Mouse (Mus musculus) embryonic facial prominence, embryonic 10.5 days (tissue): ENCODE data around the gene Mbnl1. TPM values are rescaled to one million over a fixed set of nuclear protein-coding genes. Genes with fewer than 3 reads are reported as not detected.

Experiments used
- DNase-seq: peaks from one replicate; pipeline ENCODE4 v3.0.0-alpha.2; 2017; ENCODE audit warnings: low spot score
- H3K27ac ChIP-seq: fragments of 300-500 bp; sonication (generic); replicated peaks from 2 replicates; pipeline ENCODE4 v1.5.1; 2016; ENCODE audit warnings: mild to moderate bottlenecking
- H3K27me3 ChIP-seq: fragments of 300-500 bp; sonication (generic); replicated peaks from 2 replicates; pipeline ENCODE4 v1.6.1; 2016; ENCODE audit warnings: low read depth, mild to moderate bottlenecking; ENCODE audit not compliant: poor library complexity, severe bottlenecking
- H3K36me3 ChIP-seq: fragments of 300-500 bp; sonication (generic); replicated peaks from 2 replicates; pipeline ENCODE4 v1.6.1; 2016; ENCODE audit warnings: mild to moderate bottlenecking, moderate library complexity
- H3K4me1 ChIP-seq: fragments of 300-500 bp; sonication (generic); 2 replicates; pipeline ENCODE4 v1.6.1; 2016
- H3K4me3 ChIP-seq: fragments of 300-500 bp; sonication (generic); 2 replicates; pipeline ENCODE4 v1.5.1; 2016; ENCODE audit warnings: mild to moderate bottlenecking, moderate library complexity
- H3K9me3 ChIP-seq: fragments of 300-500 bp; sonication (generic); 2 replicates; pipeline ENCODE4 v1.6.1; 2016; ENCODE audit warnings: mild to moderate bottlenecking
- WGBS: fragments of 180-500 bp; shearing (Covaris S2); methylation state at CpG from one replicate; pipeline ENCODE4 v1.1.7; 2016; 5-methylcytosine and 5-hydroxymethylcytosine counted together
- polyA plus RNA-seq: library from polyadenylated mRNA; unstranded; fragments of >200 nt; fragmentation: Nextera tagmentation; extraction: Ambion mirVana; gene quantifications from 2 replicates; pipeline ENCODE4 v1.2.1, GENCODE M21; 2016

Mbnl1 gene
- polyA plus RNA-seq, 1 experiment from 2014 or later, result 55.0 TPM

- no peak overlapping the region for H3K4me3 ChIP-seq
- no peaks in the 10 kb centered on the region for H3K4me1 ChIP-seq
- DNase-seq, result no peak
- H3K36me3 ChIP-seq, result no peaks in the 10 kb centered on the region
- H3K27me3 ChIP-seq, result no peaks in the 10 kb centered on the region
- H3K9me3 ChIP-seq, result no peaks in the 10 kb centered on the region
- no peak overlapping the region for H3K27ac ChIP-seq
- 84% methylated on average over 1 of the region's 1 CpGs for WGBS
Observed at GRCm38 (mm10) chr3:60645531-60645930, 172.9 kb downstream of the Mbnl1 start.

- no peak overlapping the region for H3K27ac ChIP-seq
- H3K9me3 ChIP-seq, result no peaks in the 10 kb centered on the region
- WGBS, result 93% methylated on average over 1 of the region's 1 CpGs
- H3K27me3 ChIP-seq, result no peaks in the 10 kb centered on the region
- H3K36me3 ChIP-seq, result no peaks in the 10 kb centered on the region
- H3K4me3 ChIP-seq, result no peak overlapping the region
- DNase-seq, result no peak
- H3K4me1 ChIP-seq, result no peaks in the 10 kb centered on the region
Observed at GRCm38 (mm10) chr3:60648293-60648692, 175.7 kb downstream of the Mbnl1 start.

GRCm38 (mm10) chr3:60660762-60661161 lies 188.1 kb downstream of the Mbnl1 start:
- Histone ChIP-seq H3K4me1 (no peaks in the 10 kb centered on the region), H3K9me3 (no peaks in the 10 kb centered on the region), H3K27me3 (no peaks in the 10 kb centered on the region), H3K4me3 (no peak overlapping the region), H3K36me3 (no peaks in the 10 kb centered on the region), H3K27ac (no peak overlapping the region)
- DNase-seq, result no peak
- WGBS, result 94% methylated on average over 2 of the region's 2 CpGs
